10 mouse cellular contexts compared by ENCODE assay signal in the genomic region with DNA sequence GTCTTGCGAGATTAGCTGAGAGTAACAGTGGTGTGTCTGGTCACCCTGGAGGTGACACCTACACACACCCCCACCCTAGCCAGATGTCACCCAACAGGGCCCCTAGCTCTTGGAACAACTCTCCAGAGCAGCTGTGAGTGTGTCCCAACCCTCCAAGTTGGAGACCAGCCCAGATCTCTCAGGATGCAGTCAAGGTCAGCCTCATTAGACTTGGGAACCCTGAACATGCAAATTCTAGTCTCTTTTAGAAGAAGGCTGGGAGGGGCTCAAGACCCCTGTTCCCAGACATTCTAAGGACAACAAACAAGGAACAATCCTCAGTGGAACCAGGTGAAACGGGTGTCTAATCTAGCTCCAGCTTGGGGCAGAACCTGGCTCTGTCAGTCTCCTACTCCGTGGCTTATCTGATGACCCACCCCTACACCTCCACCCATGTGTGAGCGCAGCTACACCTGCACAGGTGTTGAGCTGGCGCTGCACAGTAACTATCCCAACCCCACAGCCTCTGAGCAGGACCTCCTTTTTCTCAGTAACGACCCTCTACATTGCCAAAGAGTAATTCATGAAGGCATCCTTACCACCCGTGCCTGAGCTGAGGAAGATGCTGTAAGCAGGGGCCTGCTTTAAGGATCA. TPM values are rescaled to one million over a fixed set of nuclear protein-coding genes. Genes with fewer than 3 reads are reported as not detected.
A peak's percentile ranks its signal among the peaks of the same experiment; 100 is the strongest.
DNase-seq lines count a peak whose midpoint lies in the region; ATAC-seq and TF ChIP-seq lines count a peak whose summit lies in the region.
"Had no signal": no experiment of that assay in that cellular context is flagged by ENCODE, and none has a peak within 500 bp of the region (broad histone marks: within the 10 kb centered on the region; RNA-seq: fewer than 3 reads in every experiment).

No protein-coding gene starts in this region.

- H3K79me2 ChIP-seq in liver, adult 2 months (ENCODE audit: control insufficient read depth, insufficient read depth, low read length): no peaks in the 10 kb centered on the region

- DNase-seq in liver, adult 2 months (ENCODE audit: extremely low read depth, low read depth, low spot score): peak; percentile 64
- peak; percentile 61 for DNase-seq in gastrocnemius, postnatal 25 days
- DNase-seq in skeletal muscle tissue, adult 2 months (ENCODE audit: low read depth, low spot score): peak; percentile 34
- DNase-seq in embryo, embryonic 10 days (ENCODE audit: low spot score): no peak

- H3K4me3 ChIP-seq in liver, adult 2 months (ENCODE audit: insufficient read depth, low read depth, low read length): no peak overlapping the region
- no peak overlapping the region for H3K4me3 ChIP-seq in liver, embryonic 12.5 days
- no peak overlapping the region for H3K4me3 ChIP-seq in intestine, embryonic 16.5 days (ENCODE audit: low read length)
- H3K4me3 ChIP-seq in midbrain, embryonic 13.5 days (replicated peaks): no peak overlapping the region
- H3K4me3 ChIP-seq: forebrain, embryonic 13.5 days had no signal

- no peak for ATAC-seq in liver, embryonic 12.5 days
- peak; percentile 90 for ATAC-seq in intestine, embryonic 16.5 days
- ATAC-seq in megakaryocyte progenitor cell, adult 5-6 weeks (replicated peaks; ENCODE audit: poor library complexity): no peak
- ATAC-seq in midbrain, embryonic 13.5 days: no peak
- ATAC-seq: forebrain, embryonic 13.5 days had no signal

- H3K27ac ChIP-seq in liver, adult 2 months (replicated peaks; ENCODE audit: insufficient read depth, low read depth, low read length): peak overlapping the region; percentile 90
- H3K27ac ChIP-seq in liver, embryonic 12.5 days: no peak overlapping the region
- peak overlapping the region; percentile 55 for H3K27ac ChIP-seq in intestine, embryonic 16.5 days (ENCODE audit: low read length)
- H3K27ac ChIP-seq in midbrain, embryonic 13.5 days: no peak overlapping the region
- H3K27ac ChIP-seq: forebrain, embryonic 13.5 days; macrophage had no signal

- peak overlapping the region; percentile 29 for H3K9ac ChIP-seq in liver, adult 2 months (ENCODE audit: low read depth, low read length)
- H3K9ac ChIP-seq in liver, embryonic 12.5 days: no peak overlapping the region
- H3K9ac ChIP-seq in intestine, embryonic 16.5 days (ENCODE audit: low read depth, low read length): no peak overlapping the region
- H3K9ac ChIP-seq in midbrain, embryonic 13.5 days (replicated peaks): no peak overlapping the region
- H3K9ac ChIP-seq: forebrain, embryonic 13.5 days had no signal

- no peak overlapping the region for H3K4me2 ChIP-seq in liver, embryonic 12.5 days
- 0 out of 2 replicates have a peak overlapping the region, but pooled peaks have one; percentile 2 for H3K4me2 ChIP-seq in intestine, embryonic 16.5 days (ENCODE audit: low read depth, low read length)
- no peak overlapping the region for H3K4me2 ChIP-seq in midbrain, embryonic 13.5 days (replicated peaks)
- H3K4me2 ChIP-seq: forebrain, embryonic 13.5 days had no signal

- peaks cover 41% of the 10 kb centered on the region for H3K4me1 ChIP-seq in liver, adult 2 months (ENCODE audit: control insufficient read depth, insufficient read depth, low read length)
- peaks cover 34% of the 10 kb centered on the region for H3K4me1 ChIP-seq in liver, embryonic 12.5 days
- H3K4me1 ChIP-seq in intestine, embryonic 16.5 days (ENCODE audit: control insufficient read depth, insufficient read depth, low read length): peaks cover 8% of the 10 kb centered on the region
- H3K4me1 ChIP-seq in midbrain, embryonic 13.5 days (replicated peaks): no peaks in the 10 kb centered on the region

- no peak for TF ChIP-seq POLR2A in liver, adult 2 months (IDR thresholded peaks at IDR 0.05; ENCODE audit: extremely low read depth, insufficient read depth, low read length)

- no peaks in the 10 kb centered on the region for H3K27me3 ChIP-seq in liver, adult 2 months (ENCODE audit: control insufficient read depth, insufficient read depth, low read length)
- H3K27me3 ChIP-seq in liver, embryonic 12.5 days (replicated peaks): no peaks in the 10 kb centered on the region
- H3K27me3 ChIP-seq in intestine, embryonic 16.5 days (replicated peaks; ENCODE audit: control insufficient read depth, insufficient read depth, low read length): no peaks in the 10 kb centered on the region
- no peaks in the 10 kb centered on the region for H3K27me3 ChIP-seq in midbrain, embryonic 13.5 days
- H3K27me3 ChIP-seq: forebrain, embryonic 13.5 days had no signal

- TF ChIP-seq CTCF in liver, adult 2 months (IDR thresholded peaks at IDR 0.05; ENCODE audit: low read depth, low read length): no peak

- 44% methylated on average over 7 of the region's 7 CpGs for WGBS in liver, adult 2 months
- 62% methylated on average over 7 of the region's 7 CpGs for WGBS in liver, embryonic 12.5 days (ENCODE audit: insufficient replicate concordance)
- 68% methylated on average over 7 of the region's 7 CpGs for WGBS in intestine, embryonic 16.5 days
- 85% methylated on average over 7 of the region's 7 CpGs for WGBS in midbrain, embryonic 13.5 days

- H3K9me3 ChIP-seq in liver, embryonic 12.5 days (replicated peaks): no peaks in the 10 kb centered on the region
- H3K9me3 ChIP-seq in intestine, embryonic 16.5 days (ENCODE audit: control insufficient read depth, low read length): no peaks in the 10 kb centered on the region
- no peaks in the 10 kb centered on the region for H3K9me3 ChIP-seq in midbrain, embryonic 13.5 days
- H3K9me3 ChIP-seq: forebrain, embryonic 13.5 days had no signal

- no peaks in the 10 kb centered on the region for H3K36me3 ChIP-seq in liver, adult 2 months (ENCODE audit: control insufficient read depth, insufficient read depth, low read length)
- H3K36me3 ChIP-seq in liver, embryonic 12.5 days: no peaks in the 10 kb centered on the region
- H3K36me3 ChIP-seq in intestine, embryonic 16.5 days (ENCODE audit: control insufficient read depth, insufficient read depth, low read length): no peaks in the 10 kb centered on the region
- no peaks in the 10 kb centered on the region for H3K36me3 ChIP-seq in midbrain, embryonic 13.5 days

RNA-seq across cellular contexts. Expression of a gene that starts 23.5 kb away (rescaled TPM):
- total RNA-seq in liver, adult 2 months (2014; rRNA removed): 575 and 759 TPM in 2 replicates
- polyA plus RNA-seq in liver, adult 2 months (2012; rRNA removed): 421 and 468 TPM in 2 replicates
- 76.5 and 84.4 TPM in 2 replicates for polyA plus RNA-seq in liver, embryonic 12.5 days (2016; fragmentation: Nextera tagmentation; extraction: Ambion mirVana)
- 10 to 100 TPM; 78.0 to 80.1 TPM for total RNA-seq in gastrocnemius, postnatal 25 days (2021)
- 163 and 188 TPM in 2 replicates for polyA plus RNA-seq in intestine, embryonic 16.5 days (2015; fragmentation: Nextera tagmentation; extraction: Ambion mirVana)
- 78.2 and 89.9 TPM in 2 replicates for total RNA-seq in megakaryocyte progenitor cell, adult 5-6 weeks (2015)
- total RNA-seq in megakaryocyte progenitor cell, adult 5-6 weeks (2017): 83.3 and 99.5 TPM in 2 replicates
- polyA plus RNA-seq in midbrain, embryonic 13.5 days (2015; fragmentation: Nextera tagmentation; extraction: Ambion mirVana): 58.2 and 60.0 TPM in 2 replicates

RNA-seq across cellular contexts. Expression of a gene that starts 33.7 kb away (rescaled TPM):
- 0.18 and 0.47 TPM in 2 replicates for total RNA-seq in liver, adult 2 months (2014; rRNA removed)
- 0.04 and 0.05 TPM in 2 replicates for polyA plus RNA-seq in liver, adult 2 months (2012; rRNA removed)
- not detected in 2 replicates for polyA plus RNA-seq in liver, embryonic 12.5 days (2016; fragmentation: Nextera tagmentation; extraction: Ambion mirVana)
- total RNA-seq in gastrocnemius, postnatal 25 days (2021): not detected
- polyA plus RNA-seq in intestine, embryonic 16.5 days (2015; fragmentation: Nextera tagmentation; extraction: Ambion mirVana): 0.05 and 0.06 TPM in 2 replicates
- 0.12 and 0.17 TPM in 2 replicates for total RNA-seq in megakaryocyte progenitor cell, adult 5-6 weeks (2015)
- total RNA-seq in megakaryocyte progenitor cell, adult 5-6 weeks (2017): not detected in 2 replicates
- polyA plus RNA-seq in midbrain, embryonic 13.5 days (2015; fragmentation: Nextera tagmentation; extraction: Ambion mirVana): 0.09 and 0.12 TPM in 2 replicates
- polyA plus RNA-seq: forebrain, embryonic 13.5 days; macrophage had no signal

Comparison
In these comparisons a context has a peak if more than half of its experiments do, and no peak if none do; other contexts are left out.
1. H3K27ac ChIP-seq: peak in liver, adult 2 months (single experiment) and intestine, embryonic 16.5 days (single experiment); none in liver, embryonic 12.5 days (single experiment) and midbrain, embryonic 13.5 days (single experiment).